Comparison of ENCODE assay signal across 8 mouse cellular contexts in genomic region chr15:12667760-12668520, GRCm38 (mm10).
DNase-seq lines count a peak whose midpoint lies in the region; ATAC-seq lines count a peak whose summit lies in the region.

No protein-coding gene starts in this region.

- no peak overlapping the region for H3K4me3 ChIP-seq in kidney, embryonic 14.5 days (ENCODE audit: low read length)
- 0 out of 2 replicates have a peak overlapping the region, but pooled peaks have one; percentile 1 for H3K4me3 ChIP-seq in intestine, embryonic 14.5 days (ENCODE audit: low read depth, low read length)
- H3K4me3 ChIP-seq in forebrain, embryonic 11.5 days (ENCODE audit: low read depth, low read length), result no peak overlapping the region

- no peaks in the 10 kb centered on the region for H3K36me3 ChIP-seq in kidney, embryonic 14.5 days (ENCODE audit: control insufficient read depth, insufficient read depth, low read length)
- no peaks in the 10 kb centered on the region for H3K36me3 ChIP-seq in intestine, embryonic 14.5 days (ENCODE audit: control insufficient read depth, insufficient read depth, low read length)
- H3K36me3 ChIP-seq in forebrain, embryonic 11.5 days (ENCODE audit: control insufficient read depth, insufficient read depth, low read length), result no peaks in the 10 kb centered on the region

- whole genome bisulfite sequencing in kidney, embryonic 14.5 days, result 36% methylated on average over 21 of the region's 21 CpGs
- 37% methylated on average over 21 of the region's 21 CpGs for whole genome bisulfite sequencing in intestine, embryonic 14.5 days
- 40% methylated on average over 21 of the region's 21 CpGs for WGBS in forebrain, embryonic 11.5 days

- ATAC-seq in kidney, embryonic 14.5 days (ENCODE audit: low FRiP score, low TSS enrichment), result peak; percentile 61; the same call in 1 of the 2 replicates
- ATAC-seq in intestine, embryonic 14.5 days (replicated peaks; ENCODE audit: low FRiP score, low TSS enrichment, low read depth), result no peak
- ATAC-seq in forebrain, embryonic 11.5 days (replicated peaks; ENCODE audit: low FRiP score), result no peak

- H3K27ac ChIP-seq in kidney, embryonic 14.5 days (ENCODE audit: low read depth, low read length), result no peak overlapping the region
- no peak overlapping the region for H3K27ac ChIP-seq in intestine, embryonic 14.5 days (ENCODE audit: low read depth)
- no peak overlapping the region for H3K27ac ChIP-seq in forebrain, embryonic 11.5 days (ENCODE audit: low read depth, low read length)

- no peaks in the 10 kb centered on the region for H3K27me3 ChIP-seq in kidney, embryonic 14.5 days (ENCODE audit: control insufficient read depth, insufficient read depth, low read length)
- H3K27me3 ChIP-seq in intestine, embryonic 14.5 days (replicated peaks; ENCODE audit: control insufficient read depth, insufficient read depth, low read length), result no peaks in the 10 kb centered on the region
- H3K27me3 ChIP-seq in forebrain, embryonic 11.5 days (ENCODE audit: control insufficient read depth, insufficient read depth, low read length), result no peaks in the 10 kb centered on the region

- no peaks in the 10 kb centered on the region for H3K9me3 ChIP-seq in kidney, embryonic 14.5 days (ENCODE audit: control insufficient read depth, low read length)
- H3K9me3 ChIP-seq in intestine, embryonic 14.5 days (ENCODE audit: control insufficient read depth, low read length), result no peaks in the 10 kb centered on the region
- no peaks in the 10 kb centered on the region for H3K9me3 ChIP-seq in forebrain, embryonic 11.5 days (ENCODE audit: control insufficient read depth, low read length)

- H3K9ac ChIP-seq in kidney, embryonic 14.5 days (ENCODE audit: low read depth, low read length), result no peak overlapping the region
- no peak overlapping the region for H3K9ac ChIP-seq in intestine, embryonic 14.5 days (ENCODE audit: low read length)
- no peak overlapping the region for H3K9ac ChIP-seq in forebrain, embryonic 11.5 days (ENCODE audit: low read length)

- peaks cover 5% of the 10 kb centered on the region; the same call in 1 of the 2 replicates for H3K4me1 ChIP-seq in kidney, embryonic 14.5 days (ENCODE audit: control insufficient read depth, insufficient read depth, low read length)
- H3K4me1 ChIP-seq in intestine, embryonic 14.5 days (replicated peaks; ENCODE audit: control insufficient read depth, insufficient read depth, low read length), result no peaks in the 10 kb centered on the region
- 0 out of 2 replicates have a peak, but pooled peaks cover 3% of the 10 kb centered on the region for H3K4me1 ChIP-seq in forebrain, embryonic 11.5 days (replicated peaks; ENCODE audit: control insufficient read depth, insufficient read depth, low read length)

- DNase-seq in kidney, adult 8-10 months, result no peak
- DNase-seq in R1 (ENCODE audit: low read depth, low spot score), result peak; percentile 59
- DNase-seq in intestine, embryonic 14.5 days (ENCODE audit: low spot score), result no peak
- peak; percentile 6 for DNase-seq in naive thymus-derived CD4-positive, alpha-beta T cell, adult 2 months (ENCODE audit: low read depth)
- DNase-seq in frontal cortex, postnatal 36 days (ENCODE audit: low spot score in 2 of 2), result no peak
- no peak for DNase-seq in forebrain, embryonic 11.5 days (ENCODE audit: low spot score)
- DNase-seq in left cerebral cortex, adult 18-20 months (ENCODE audit: low spot score in 2 of 2), result no peak

- peak overlapping the region; percentile 27; the same call in 1 of the 2 replicates for H3K4me2 ChIP-seq in kidney, embryonic 14.5 days (replicated peaks; ENCODE audit: low read depth, low read length)
- H3K4me2 ChIP-seq in intestine, embryonic 14.5 days (ENCODE audit: low read length), result peak overlapping the region; percentile 23; the same call in 1 of the 2 replicates
- no peak overlapping the region for H3K4me2 ChIP-seq in forebrain, embryonic 11.5 days (ENCODE audit: low read depth, low read length, severe bottlenecking)

Comparison
In these comparisons a context has a peak if more than half of its experiments do, and no peak if none do; other contexts are left out.
1. DNase-seq: peak in R1 (single experiment) and naive thymus-derived CD4-positive, alpha-beta T cell, adult 2 months (single experiment); none in kidney, adult 8-10 months (0 of 2), intestine, embryonic 14.5 days (single experiment), frontal cortex, postnatal 36 days (0 of 2), forebrain, embryonic 11.5 days (single experiment) and left cerebral cortex, adult 18-20 months (0 of 2).